Mouse (Mus musculus) mesoderm, embryonic 11.5 days (tissue): ENCODE measurements around the gene Aanat.
"Not testable (repeated sequence)": the region's sequence is repeated elsewhere in the genome, so short reads cannot be mapped to it uniquely, and the experiment has no call there.

ENCODE experiments used
- DNase-seq: peaks from one replicate; pipeline ENCODE4 v3.0.0-alpha.2; 2012; ENCODE audit warnings: low read depth, low spot score

Aanat gene

GRCm38 (mm10) chr11:116628712-116629111 lies 42.5 kb downstream of the Aanat start:
- DNase-seq: peak; percentile 91

DNA sequence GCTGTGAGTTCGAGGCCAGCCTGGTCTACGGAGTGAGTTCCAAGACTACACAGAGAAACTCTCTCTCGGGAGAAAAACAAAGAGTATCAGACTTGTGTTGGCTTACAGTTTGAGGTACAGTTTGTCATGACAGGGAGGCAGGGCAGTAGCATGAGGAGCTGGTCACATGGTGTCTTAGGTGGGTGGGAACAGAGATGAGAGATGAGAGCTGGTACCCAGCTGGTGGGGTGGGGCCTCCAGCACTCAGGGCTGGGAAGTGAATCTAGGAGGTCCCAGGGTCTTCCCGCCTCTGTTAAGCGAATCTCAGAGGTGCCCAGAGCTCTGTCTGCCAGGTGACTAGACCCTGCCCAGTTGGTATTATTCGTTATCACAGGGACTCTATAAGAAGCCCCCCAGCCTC lies 43.2 kb downstream of the Aanat start:
- DNase-seq: no peak

- DNase-seq: no peak
Measured at GRCm38 (mm10) chr11:116630171-116630965, 44.1 kb downstream of the Aanat start.

- DNase-seq: no peak
Measured at GRCm38 (mm10) chr11:116632962-116633361, 46.7 kb downstream of the Aanat start.

GRCm38 (mm10) chr11:116636607-116637006 lies 50.4 kb downstream of the Aanat start:
- DNase-seq: not testable (repeated sequence)

GRCm38 (mm10) chr11:116641168-116641567 lies 54.9 kb downstream of the Aanat start:
- no peak for DNase-seq

DNA sequence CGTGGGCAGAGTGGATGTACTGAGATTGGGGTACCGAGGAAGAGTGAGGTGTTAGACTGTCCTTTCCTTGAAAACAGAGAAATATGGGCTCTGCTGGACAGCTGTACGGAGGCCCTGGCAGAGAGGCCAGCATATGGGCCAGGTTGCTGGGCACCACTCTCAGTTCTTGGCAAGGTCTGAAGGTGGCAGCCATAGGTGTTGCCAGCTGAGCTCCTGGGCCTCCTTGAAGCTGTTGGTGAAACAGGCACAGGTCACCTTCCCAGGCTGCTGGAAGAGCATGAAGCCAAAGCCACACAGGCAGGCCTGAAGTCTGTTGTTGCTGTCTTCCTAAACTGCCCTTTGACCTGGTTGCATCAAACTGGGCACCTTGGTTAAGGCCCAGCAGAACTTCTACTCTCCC lies 55.5 kb downstream of the Aanat start:
- DNase-seq: no peak

DNA sequence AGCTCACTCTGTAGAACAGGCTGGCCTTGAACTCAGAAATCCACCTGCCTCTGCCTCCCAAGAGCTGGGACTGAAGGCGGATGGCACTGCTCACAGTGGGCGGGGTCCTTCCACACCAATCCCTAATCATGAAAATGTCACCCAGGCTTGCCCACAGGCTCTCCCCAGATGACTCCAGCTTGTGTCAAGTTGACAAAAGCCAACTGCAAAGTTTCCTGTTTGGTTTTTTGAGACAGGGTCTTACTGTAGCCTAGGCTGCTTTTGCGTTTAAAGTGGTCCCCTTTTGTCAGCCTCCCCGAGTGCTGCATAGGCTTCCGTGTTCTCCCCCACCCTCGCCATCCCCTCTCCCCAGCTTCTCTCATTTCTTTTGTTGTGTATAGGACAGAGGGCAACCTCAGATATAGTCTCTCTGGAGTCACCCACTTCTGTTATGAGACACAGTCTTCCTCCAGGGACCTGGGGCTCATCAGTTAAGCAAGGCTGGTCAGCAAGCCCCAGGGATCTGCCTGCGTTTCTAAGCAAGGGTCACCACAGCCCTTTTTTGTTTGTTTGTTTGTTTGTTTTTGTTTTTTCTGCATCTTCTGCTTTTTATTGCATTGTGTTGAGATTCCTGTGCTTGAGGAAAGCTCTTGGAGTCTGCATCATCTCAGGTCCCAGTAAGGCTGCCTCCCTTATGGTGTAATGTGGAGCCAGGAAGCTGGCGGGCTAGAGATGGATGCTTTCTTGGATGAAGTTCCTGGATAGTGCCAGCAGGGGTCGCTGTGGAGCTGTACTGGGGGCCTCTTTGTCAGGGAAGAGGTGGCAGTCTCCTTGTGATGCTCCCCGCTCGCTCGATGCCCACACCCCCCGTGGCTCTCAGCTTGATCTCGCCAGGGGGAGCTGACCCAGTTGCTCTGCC lies 56.7 kb downstream of the Aanat start:
- DNase-seq: peak; percentile 91

DNA sequence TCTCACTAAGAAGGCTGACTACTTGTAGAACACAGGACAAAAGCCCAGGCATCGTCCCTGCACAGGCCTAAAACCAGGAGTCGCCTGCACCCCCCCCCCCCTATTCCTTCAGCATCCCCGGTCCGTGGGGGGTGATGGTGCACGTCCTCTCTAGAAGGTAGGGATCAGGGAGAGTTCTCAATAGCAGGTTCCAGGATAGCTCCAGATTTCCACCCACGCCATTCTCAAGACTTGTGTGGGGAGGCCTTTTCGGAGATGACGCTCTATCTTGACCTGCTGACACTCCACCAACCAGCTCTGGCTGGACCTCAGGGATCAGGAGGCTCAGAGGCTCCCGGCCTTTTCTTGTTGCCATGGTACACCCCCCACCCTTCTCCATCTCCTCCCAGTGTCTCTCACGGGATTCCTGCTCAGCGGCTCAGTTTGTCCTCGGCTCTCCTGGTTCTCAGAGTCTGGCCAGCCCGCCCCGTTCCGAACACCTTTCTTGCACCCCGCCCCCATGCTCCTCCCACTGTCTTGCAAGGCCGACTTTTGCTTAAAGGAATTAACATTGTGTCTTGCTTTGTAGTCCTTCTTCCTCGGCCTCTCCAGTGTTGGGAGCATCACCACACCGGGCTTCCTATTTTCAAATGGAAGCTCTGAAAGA lies 57.5 kb downstream of the Aanat start:
- no peak for DNase-seq

- DNase-seq: no peak
Measured at GRCm38 (mm10) chr11:116644225-116645112, 58.2 kb downstream of the Aanat start.

GRCm38 (mm10) chr11:116645446-116646110 lies 59.3 kb downstream of the Aanat start:
- DNase-seq: no peak

- DNase-seq: no peak
Measured at GRCm38 (mm10) chr11:116646136-116646535, 59.9 kb downstream of the Aanat start.

DNA sequence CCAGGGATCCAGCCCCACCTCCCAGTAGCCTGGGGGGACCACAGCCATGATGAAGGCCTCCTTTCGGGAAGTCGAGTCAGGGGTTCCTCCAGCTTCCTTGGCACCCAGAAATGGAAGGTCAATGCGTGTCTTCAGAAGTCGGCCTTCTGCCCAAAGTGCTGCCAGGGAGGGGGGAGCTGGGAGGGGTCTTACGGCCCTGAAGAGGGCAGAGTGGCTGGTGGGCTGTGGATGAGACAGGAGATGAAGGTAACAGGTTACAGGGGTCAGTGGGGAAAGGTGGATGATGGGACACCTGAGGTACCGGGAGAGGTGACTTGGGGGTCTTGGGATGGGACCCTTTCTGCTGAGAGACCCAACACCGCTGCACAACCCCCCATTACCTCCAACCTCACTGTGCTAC lies 60.5 kb downstream of the Aanat start:
- no peak for DNase-seq
